Mouse (Mus musculus) cerebral cortex, adult 2 months (tissue): Measurements from ENCODE around the gene Fkbp14.

ENCODE experiments used
- WGBS: fragments of 180-500 bp; shearing (Covaris S2); methylation state at CpG from one replicate; pipeline ENCODE4 v1.1.7; 2018; 5-methylcytosine and 5-hydroxymethylcytosine counted together

Fkbp14 gene

GRCm38 (mm10) chr6:54548314-54549019 lies 48.6 kb downstream of the Fkbp14 start:
- 40% methylated on average over 13 of the region's 13 CpGs for WGBS

GRCm38 (mm10) chr6:54543646-54544045 lies 53.5 kb downstream of the Fkbp14 start:
- 86% methylated on average over 2 of the region's 2 CpGs for WGBS

GRCm38 (mm10) chr6:54542836-54543235 lies 54.3 kb downstream of the Fkbp14 start:
- 44% methylated on average over 7 of the region's 7 CpGs for WGBS

- WGBS = 61% methylated on average over 9 of the region's 9 CpGs
Observed at GRCm38 (mm10) chr6:54540252-54540887, 56.7 kb downstream of the Fkbp14 start.

GRCm38 (mm10) chr6:54539396-54539795 lies 57.7 kb downstream of the Fkbp14 start:
- 75% methylated on average over 7 of the region's 7 CpGs for WGBS

GRCm38 (mm10) chr6:54538773-54539173 lies 58.3 kb downstream of the Fkbp14 start:
- WGBS = 18% methylated on average over 3 of the region's 3 CpGs

- WGBS = 80% methylated on average over 7 of the region's 7 CpGs
Observed at GRCm38 (mm10) chr6:54537053-54537452, 60.1 kb downstream of the Fkbp14 start.

- 81% methylated on average over 4 of the region's 4 CpGs for WGBS
Observed at GRCm38 (mm10) chr6:54535485-54535884, 61.6 kb downstream of the Fkbp14 start.

GRCm38 (mm10) chr6:54531048-54531481 lies 66.0 kb downstream of the Fkbp14 start:
- 18% methylated on average over 8 of the region's 8 CpGs for WGBS

GRCm38 (mm10) chr6:54530182-54530581 lies 66.9 kb downstream of the Fkbp14 start:
- 72% methylated on average over 2 of the region's 2 CpGs for whole genome bisulfite sequencing

GRCm38 (mm10) chr6:54528666-54529065 lies 68.4 kb downstream of the Fkbp14 start:
- WGBS = 95% methylated on average over 8 of the region's 8 CpGs
